Mouse (Mus musculus) hindbrain, embryonic 12.5 days (tissue): ENCODE data around the gene Ihh. TPM values are rescaled to one million over a fixed set of nuclear protein-coding genes. Genes with fewer than 3 reads are reported as not detected.

Experiments
- microRNA counts: library from miRNA; unstranded; fragments of <30 nt; microRNA quantifications from one replicate; lab custom pipeline; 2017
- microRNA-seq: library from miRNA; unstranded; fragments of <30 nt; microRNA quantifications from one replicate; pipeline ENCODE4, GENCODE M21; 2017
- polyA plus RNA-seq: library from polyadenylated mRNA; unstranded; fragments of >200 nt; fragmentation: Nextera tagmentation; extraction: Ambion mirVana; gene quantifications from 2 replicates; pipeline ENCODE4 v1.2.1, GENCODE M21; 2016

The Ihh gene
- polyA plus RNA-seq, 1 experiment from 2014 or later: 0.14 TPM

MicroRNA genes within 50 kb of the gene (microRNA counts, 519-probe panel; counts per million panel counts)
- microRNA mmu-miR-375 (lab: Ali Mortazavi, UCI): 4,127 counts per million, percentile 83 among the panel's probes with 10 or more counts

Small RNA genes lying within 50 kb of the gene (microRNA-seq; reads per million reads assigned to microRNA genes)
- 1,476 reads per million, percentile 78 among the genes with 10 or more reads in this experiment for gene Mir375

Other genes with a start within 250 kb of the Ihh start
- 3.2 and 4.6 TPM in 2 replicates for gene Cyp27a1, start 238.1 kb downstream of the Ihh start, polyA plus RNA-seq
- gene Prkag3, start 202.5 kb downstream of the Ihh start, polyA plus RNA-seq: 0.21 and 0.38 TPM in 2 replicates
- 9.6 and 11.4 TPM in 2 replicates for gene Wnt6, start 179.8 kb downstream of the Ihh start, polyA plus RNA-seq
- 1.2 and 2.3 TPM in 2 replicates for gene Wnt10a, start 160.2 kb downstream of the Ihh start, polyA plus RNA-seq
- 6.9 and 7.5 TPM in 2 replicates for gene Cdk5r2, start 96.7 kb downstream of the Ihh start, polyA plus RNA-seq
- gene Fev, start 66.3 kb downstream of the Ihh start, polyA plus RNA-seq: 7.0 and 7.6 TPM in 2 replicates
- 1.6 and 2.8 TPM in 2 replicates for gene Cryba2, start 58.5 kb downstream of the Ihh start, polyA plus RNA-seq
- 0.85 and 1.9 TPM in 2 replicates for gene Cfap65, start 16.1 kb downstream of the Ihh start, polyA plus RNA-seq
- 10.5 and 12.8 TPM in 2 replicates for gene Nhej1, start 173.5 kb upstream of the Ihh start, polyA plus RNA-seq
- 0.10 TPM in 1 of 2 replicates, not detected in the other for gene Slc23a3, start 182.2 kb upstream of the Ihh start, polyA plus RNA-seq
- gene Cnppd1, start 191.0 kb upstream of the Ihh start, polyA plus RNA-seq: 66.4 and 67.0 TPM in 2 replicates
- 81.6 and 83.1 TPM in 2 replicates for gene Retreg2, start 191.1 kb upstream of the Ihh start, polyA plus RNA-seq
- gene Zfand2b, start 217.0 kb upstream of the Ihh start, polyA plus RNA-seq: 37.6 and 38.8 TPM in 2 replicates
- 37.9 and 41.3 TPM in 2 replicates for gene Abcb6, start 228.7 kb upstream of the Ihh start, polyA plus RNA-seq
- gene Ankzf1, start 240.5 kb upstream of the Ihh start, polyA plus RNA-seq: 24.1 and 25.6 TPM in 2 replicates
- 38.4 and 43.7 TPM in 2 replicates for gene Atg9a, start 240.5 kb upstream of the Ihh start, polyA plus RNA-seq